Mouse (Mus musculus): Measurements from ENCODE around the gene Kdm1a.

DNA sequence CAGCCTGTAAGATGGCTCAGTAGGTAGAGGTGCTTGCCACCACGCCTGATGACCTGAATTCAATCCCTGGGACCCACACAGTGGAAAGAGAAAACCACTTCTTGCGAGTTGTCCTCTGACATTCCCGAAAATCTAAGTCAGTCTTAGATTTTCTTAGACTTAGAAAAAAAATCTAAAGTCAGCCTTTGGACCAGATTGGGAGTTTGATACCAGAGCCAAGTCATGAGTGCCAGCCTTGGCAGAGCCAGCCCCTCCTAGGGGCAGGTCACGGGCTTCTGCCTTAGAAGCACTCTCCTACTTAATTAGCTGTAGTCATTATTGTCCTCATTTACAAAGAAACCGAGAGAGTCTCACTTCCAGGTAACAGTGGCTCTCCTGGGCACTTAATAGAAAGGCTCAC is 19.4 kb upstream of the Kdm1a start:
- TF ChIP-seq GATA1 (IDR thresholded peaks at IDR 0.05; ENCODE audit: low read length) (no peak), TAL1 (IDR thresholded peaks at IDR 0.05; ENCODE audit: low read length) (no peak)
